ENCODE assay signal across 8 mouse cellular contexts in the genomic region with DNA sequence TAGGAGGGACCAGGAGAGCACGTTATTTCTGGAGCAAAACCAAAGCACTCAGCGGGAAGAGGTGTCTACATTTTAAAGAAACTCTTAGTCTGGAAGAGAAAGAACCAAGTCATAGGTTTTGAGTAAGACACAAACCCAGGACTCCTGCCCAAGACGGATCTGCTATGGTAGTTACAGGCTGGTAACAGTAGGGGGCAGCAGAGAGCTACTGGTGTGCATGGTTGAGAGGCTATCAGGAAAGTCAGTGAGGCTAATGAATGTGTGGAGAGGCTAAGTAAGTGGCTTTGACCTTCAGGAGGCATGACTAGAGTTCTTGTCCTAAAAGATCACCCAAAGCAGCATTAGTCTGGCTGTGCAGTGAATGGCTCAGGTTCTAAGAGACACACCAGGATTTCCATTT. TPM values are rescaled to one million over a fixed set of nuclear protein-coding genes. Genes with fewer than 3 reads are reported as not detected.
A peak's percentile ranks its signal among the peaks of the same experiment; 100 is the strongest.
DNase-seq lines count a peak whose midpoint lies in the region; ATAC-seq and TF ChIP-seq lines count a peak whose summit lies in the region.

No protein-coding gene starts in this region.

- H3K4me3 ChIP-seq in heart, embryonic 12.5 days, result no peak overlapping the region
- no peak overlapping the region for H3K4me3 ChIP-seq in bone marrow, adult 2 months (replicated peaks; ENCODE audit: control insufficient read depth, low read depth, low read length)
- H3K4me3 ChIP-seq in embryonic facial prominence, embryonic 14.5 days (ENCODE audit: low read depth, low read length), result no peak overlapping the region
- no peak overlapping the region for H3K4me3 ChIP-seq in intestine, embryonic 16.5 days (ENCODE audit: low read length)

- no peaks in the 10 kb centered on the region for H3K36me3 ChIP-seq in heart, embryonic 12.5 days
- no peaks in the 10 kb centered on the region for H3K36me3 ChIP-seq in embryonic facial prominence, embryonic 14.5 days (ENCODE audit: control insufficient read depth, insufficient read depth, low read length)
- no peaks in the 10 kb centered on the region for H3K36me3 ChIP-seq in intestine, embryonic 16.5 days (ENCODE audit: control insufficient read depth, insufficient read depth, low read length)

- H3K27ac ChIP-seq in heart, embryonic 12.5 days (ENCODE audit: poor library complexity, severe bottlenecking), result no peak overlapping the region
- H3K27ac ChIP-seq in bone marrow, adult 2 months (ENCODE audit: control insufficient read depth, insufficient read depth, low read depth, low read length, poor library complexity), result no peak overlapping the region
- H3K27ac ChIP-seq in embryonic facial prominence, embryonic 14.5 days (replicated peaks; ENCODE audit: low read depth, low read length), result no peak overlapping the region
- H3K27ac ChIP-seq in intestine, embryonic 16.5 days (ENCODE audit: low read length), result no peak overlapping the region

- DNase-seq in heart, adult 9 months (ENCODE audit: low spot score in 2 of 2), result peak; percentile 2 to 12
- DNase-seq in embryonic facial prominence, embryonic 14.5 days (ENCODE audit: low spot score), result peak; percentile 14
- DNase-seq in left cerebral cortex, adult 8-10 months (ENCODE audit: low spot score in 2 of 2), result peak; percentile 23 to 47
- DNase-seq in natural killer cell, adult 2 months (ENCODE audit: low spot score in 2 of 2), result peak; percentile 11 to 19
- DNase-seq in thymus, postnatal 0 days (ENCODE audit: low spot score), result peak; percentile 14

- no peak overlapping the region for H3K4me2 ChIP-seq in heart, embryonic 12.5 days
- H3K4me2 ChIP-seq in embryonic facial prominence, embryonic 14.5 days (ENCODE audit: low read depth, low read length), result no peak overlapping the region
- H3K4me2 ChIP-seq in intestine, embryonic 16.5 days (ENCODE audit: low read depth, low read length), result no peak overlapping the region

- 0 out of 2 replicates have a peak, but pooled peaks cover 5% of the 10 kb centered on the region for H3K27me3 ChIP-seq in heart, embryonic 12.5 days (replicated peaks)
- H3K27me3 ChIP-seq in embryonic facial prominence, embryonic 14.5 days (replicated peaks; ENCODE audit: control insufficient read depth, insufficient read depth, low read length), result no peaks in the 10 kb centered on the region
- H3K27me3 ChIP-seq in intestine, embryonic 16.5 days (replicated peaks; ENCODE audit: control insufficient read depth, insufficient read depth, low read length), result no peaks in the 10 kb centered on the region

- H3K9ac ChIP-seq in heart, embryonic 12.5 days, result no peak overlapping the region
- no peak overlapping the region for H3K9ac ChIP-seq in embryonic facial prominence, embryonic 14.5 days (ENCODE audit: low read depth, low read length)
- H3K9ac ChIP-seq in intestine, embryonic 16.5 days (ENCODE audit: low read depth, low read length), result no peak overlapping the region

- no peak for TF ChIP-seq POLR2A in bone marrow, adult 2 months (IDR thresholded peaks at IDR 0.05; ENCODE audit: borderline replicate concordance, control insufficient read depth, low read depth, low read length)

- ATAC-seq in heart, embryonic 12.5 days (ENCODE audit: insufficient number of reproducible peaks, low FRiP score), result no peak; the same call in 1 of the 2 replicates
- no peak for ATAC-seq in embryonic facial prominence, embryonic 14.5 days (ENCODE audit: low read depth)
- ATAC-seq in intestine, embryonic 16.5 days, result 0 out of 2 replicates have a peak, but pooled peaks have one; percentile 40

- TF ChIP-seq CTCF in bone marrow, adult 2 months (IDR thresholded peaks at IDR 0.05; ENCODE audit: control insufficient read depth, insufficient read depth, low read length), result peak; percentile 59

- WGBS in heart, embryonic 12.5 days, result 8% methylated on average over 3 of the region's 3 CpGs
- 7% methylated on average over 3 of the region's 3 CpGs for WGBS in bone marrow, adult 2 months
- WGBS in embryonic facial prominence, embryonic 14.5 days, result 4% methylated on average over 3 of the region's 3 CpGs
- 14% methylated on average over 3 of the region's 3 CpGs for WGBS in intestine, embryonic 16.5 days

- H3K9me3 ChIP-seq in heart, embryonic 12.5 days (replicated peaks), result no peaks in the 10 kb centered on the region
- no peaks in the 10 kb centered on the region for H3K9me3 ChIP-seq in embryonic facial prominence, embryonic 14.5 days (ENCODE audit: control insufficient read depth, low read length)
- no peaks in the 10 kb centered on the region for H3K9me3 ChIP-seq in intestine, embryonic 16.5 days (ENCODE audit: control insufficient read depth, low read length)

- H3K4me1 ChIP-seq in heart, embryonic 12.5 days (replicated peaks), result no peaks in the 10 kb centered on the region
- no peaks in the 10 kb centered on the region for H3K4me1 ChIP-seq in bone marrow, adult 2 months (ENCODE audit: control insufficient read depth, insufficient read depth, low read length)
- no peaks in the 10 kb centered on the region for H3K4me1 ChIP-seq in embryonic facial prominence, embryonic 14.5 days (ENCODE audit: control insufficient read depth, insufficient read depth, low read length)
- no peaks in the 10 kb centered on the region for H3K4me1 ChIP-seq in intestine, embryonic 16.5 days (ENCODE audit: control insufficient read depth, insufficient read depth, low read length)

RNA-seq across cellular contexts. Expression of a gene that starts 37.0 kb away (rescaled TPM):
- 35.1 and 39.1 TPM in 2 replicates for polyA plus RNA-seq in heart, embryonic 12.5 days (2016; fragmentation: Nextera tagmentation; extraction: Ambion mirVana)
- 0.72 and 2.2 TPM in 2 replicates for polyA plus RNA-seq in bone marrow, adult 2 months (2011; ENCODE audit: insufficient read depth, insufficient read length, low replicate concordance, missing spikeins)
- 25.5 and 27.8 TPM in 2 replicates for polyA plus RNA-seq in embryonic facial prominence, embryonic 14.5 days (2014; fragmentation: Nextera tagmentation; extraction: Ambion mirVana)
- polyA plus RNA-seq in intestine, embryonic 16.5 days (2015; fragmentation: Nextera tagmentation; extraction: Ambion mirVana), result 31.3 and 31.8 TPM in 2 replicates
- total RNA-seq in left cerebral cortex, adult 8-10 months (2022), result 10 to 100 TPM; 32.0 to 37.2 (median 32.5) TPM
- polyA plus RNA-seq in thymus, postnatal 0 days (2015; fragmentation: Nextera tagmentation; extraction: Ambion mirVana), result 2.6 TPM in 2 replicates

RNA-seq across cellular contexts. Expression of a gene that starts 40.3 kb away (rescaled TPM):
- polyA plus RNA-seq in heart, embryonic 12.5 days (2016; fragmentation: Nextera tagmentation; extraction: Ambion mirVana), result 35.6 and 35.8 TPM in 2 replicates
- not detected in 2 replicates for polyA plus RNA-seq in bone marrow, adult 2 months (2011; ENCODE audit: insufficient read depth, insufficient read length, low replicate concordance, missing spikeins)
- polyA plus RNA-seq in embryonic facial prominence, embryonic 14.5 days (2014; fragmentation: Nextera tagmentation; extraction: Ambion mirVana), result 81.9 and 118 TPM in 2 replicates
- polyA plus RNA-seq in intestine, embryonic 16.5 days (2015; fragmentation: Nextera tagmentation; extraction: Ambion mirVana), result 1.1 and 1.3 TPM in 2 replicates
- total RNA-seq in left cerebral cortex, adult 8-10 months (2022), result under 1 TPM; 0.26 to 0.77 (median 0.65) TPM
- 0.81 and 0.91 TPM in 2 replicates for polyA plus RNA-seq in thymus, postnatal 0 days (2015; fragmentation: Nextera tagmentation; extraction: Ambion mirVana)

Comparison
In these comparisons a context has a peak if more than half of its experiments do, and no peak if none do; other contexts are left out.
1. RNA of a gene that starts 40.3 kb away (polyA plus RNA-seq): 81.9 to 118 TPM in embryonic facial prominence, embryonic 14.5 days and 35.6 to 35.8 TPM in heart, embryonic 12.5 days; 1.1 to 1.3 TPM in intestine, embryonic 16.5 days, 0.81 to 0.91 TPM in thymus, postnatal 0 days and not detected in bone marrow, adult 2 months; every median in the first group is over 10 times any median in the second.
2. Peak in every context shown above with its lines, with median percentiles within 50 percentile points of each other: DNase-seq.